ENCODE assay signal across 10 mouse cellular contexts in the genomic region with DNA sequence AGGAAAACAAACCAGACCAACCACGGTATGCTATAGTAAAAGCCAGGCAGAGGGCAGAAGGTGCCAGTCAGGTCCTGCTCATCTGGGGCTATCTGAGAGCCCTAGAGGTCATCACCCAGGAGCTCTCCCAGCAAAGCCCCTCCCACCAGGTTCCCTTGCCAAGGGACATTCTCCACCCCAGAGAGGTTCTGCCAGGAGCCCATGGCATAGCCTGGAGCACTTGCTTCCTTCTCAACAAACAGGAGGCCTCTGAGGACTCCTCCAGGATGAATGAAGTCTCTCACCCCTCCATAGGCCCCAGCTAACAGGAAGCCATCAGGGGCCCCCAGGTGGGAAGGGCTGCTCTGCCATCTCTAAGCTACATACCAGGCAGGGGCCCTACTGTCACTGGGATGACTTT.
A peak's percentile ranks its signal among the peaks of the same experiment; 100 is the strongest.
DNase-seq lines count a peak whose midpoint lies in the region; ATAC-seq and TF ChIP-seq lines count a peak whose summit lies in the region.
"Had no signal": no experiment of that assay in that cellular context is flagged by ENCODE, and none has a peak within 500 bp of the region (broad histone marks: within the 10 kb centered on the region; RNA-seq: fewer than 3 reads in every experiment).

No protein-coding gene starts in this region.

- intact Hi-C loops in heart, postnatal 14 days (cut with DNase I): no loop called here
- intact Hi-C loops in left cerebral cortex, adult 2 months (cut with DNase I): loop anchor here (5.0 kb wide), 1 partner anchor 265 kb away; no protein-coding TSS in a partner anchor

- no peak for TF ChIP-seq POLR2A in bone marrow macrophage, adult 2 months (IDR thresholded peaks at IDR 0.05; ENCODE audit: borderline replicate concordance, low read depth, low read length)

- H3K9ac ChIP-seq in heart, postnatal 0 days (replicated peaks; ENCODE audit: low read depth, low read length): no peak overlapping the region
- H3K9ac ChIP-seq in liver, embryonic 15.5 days: peak overlapping the region; percentile 28; the same call in 1 of the 2 replicates
- H3K9ac ChIP-seq: midbrain, embryonic 13.5 days had no signal

- 46% methylated on average over 1 of the region's 1 CpGs for WGBS in heart, postnatal 0 days
- 19% methylated on average over 1 of the region's 1 CpGs for WGBS in liver, embryonic 15.5 days (ENCODE audit: insufficient replicate concordance)

- TF ChIP-seq EP300 in heart, postnatal 0 days (IDR thresholded peaks at IDR 0.05; ENCODE audit: low read depth): no peak

- peaks cover 15% of the 10 kb centered on the region for H3K4me1 ChIP-seq in heart, postnatal 0 days (ENCODE audit: control insufficient read depth, insufficient read depth)
- peaks cover 87% of the 10 kb centered on the region for H3K4me1 ChIP-seq in bone marrow macrophage, adult 2 months (ENCODE audit: control insufficient read depth, insufficient read depth, low read length)
- H3K4me1 ChIP-seq in liver, embryonic 15.5 days (replicated peaks): peaks cover 87% of the 10 kb centered on the region
- H3K4me1 ChIP-seq: midbrain, embryonic 13.5 days had no signal

- no peaks in the 10 kb centered on the region for H3K9me3 ChIP-seq in heart, postnatal 0 days (replicated peaks; ENCODE audit: control insufficient read depth, low read length)
- no peaks in the 10 kb centered on the region for H3K9me3 ChIP-seq in liver, embryonic 15.5 days (replicated peaks)
- H3K9me3 ChIP-seq: midbrain, embryonic 13.5 days had no signal

- no peak overlapping the region for H3K4me3 ChIP-seq in heart, postnatal 0 days (ENCODE audit: low read depth, low read length)
- H3K4me3 ChIP-seq in bone marrow macrophage, adult 2 months (ENCODE audit: insufficient read depth, low read length): no peak overlapping the region
- no peak overlapping the region for H3K4me3 ChIP-seq in liver, embryonic 15.5 days (replicated peaks)
- no peak overlapping the region for H3K4me3 ChIP-seq in left cerebral cortex, adult 2 months
- H3K4me3 ChIP-seq: heart, adult 2 months; midbrain, embryonic 13.5 days had no signal

- no peak for DNase-seq in heart, postnatal 0 days (ENCODE audit: low spot score)
- no peak for DNase-seq in heart, postnatal 14 days
- peak; percentile 44 for DNase-seq in 3T3-L1 (ENCODE audit: low read depth, low spot score)
- no peak for DNase-seq in left cerebral cortex, adult 2 months (ENCODE audit: extremely low spot score in 1 of 2, low spot score in 2 of 2)
- DNase-seq in urinary bladder, adult 2 months (ENCODE audit: low spot score): no peak
- no peak for DNase-seq in urinary bladder, postnatal 36 days (ENCODE audit: low spot score in 2 of 2)

- no peak for TF ChIP-seq CTCF in heart, postnatal 0 days (IDR thresholded peaks at IDR 0.05; ENCODE audit: low read depth)
- TF ChIP-seq CTCF in bone marrow macrophage, adult 2 months (IDR thresholded peaks at IDR 0.05; ENCODE audit: low read depth, low read length): no peak
- no peak for TF ChIP-seq CTCF in left cerebral cortex, adult 2 months (IDR thresholded peaks at IDR 0.05)

- H3K27me3 ChIP-seq in heart, postnatal 0 days (ENCODE audit: control insufficient read depth, insufficient read depth, low read length): no peaks in the 10 kb centered on the region
- H3K27me3 ChIP-seq in liver, embryonic 15.5 days: no peaks in the 10 kb centered on the region
- H3K27me3 ChIP-seq: midbrain, embryonic 13.5 days had no signal

- H3K36me3 ChIP-seq in heart, postnatal 0 days (replicated peaks; ENCODE audit: control insufficient read depth, insufficient read depth, low read length): no peaks in the 10 kb centered on the region
- H3K36me3 ChIP-seq in liver, embryonic 15.5 days (replicated peaks): no peaks in the 10 kb centered on the region
- H3K36me3 ChIP-seq: midbrain, embryonic 13.5 days had no signal

- ATAC-seq in heart, postnatal 0 days (ENCODE audit: insufficient read depth, low read depth): no peak
- ATAC-seq in liver, embryonic 15.5 days (ENCODE audit: insufficient read depth): peak; percentile 14
- ATAC-seq: midbrain, embryonic 13.5 days had no signal

- H3K4me2 ChIP-seq in heart, postnatal 0 days (ENCODE audit: low read depth, low read length): no peak overlapping the region
- peak overlapping the region; percentile 38 for H3K4me2 ChIP-seq in liver, embryonic 15.5 days
- H3K4me2 ChIP-seq: midbrain, embryonic 13.5 days had no signal

- H3K27ac ChIP-seq in heart, postnatal 0 days (ENCODE audit: low read depth): peak overlapping the region; percentile 56; the same call in 1 of the 2 replicates
- H3K27ac ChIP-seq in bone marrow macrophage, adult 2 months (ENCODE audit: insufficient read depth, low read depth, low read length): peak overlapping the region; percentile 94
- peak overlapping the region; percentile 84 for H3K27ac ChIP-seq in liver, embryonic 15.5 days (replicated peaks)
- no peak overlapping the region for H3K27ac ChIP-seq in left cerebral cortex, adult 2 months
- H3K27ac ChIP-seq: midbrain, embryonic 13.5 days had no signal
